ENCODE assay signal across 9 mouse cellular contexts in genomic region chr12:17554200-17554951, GRCm38 (mm10). TPM values are rescaled to one million over a fixed set of nuclear protein-coding genes. Genes with fewer than 3 reads are reported as not detected.
DNase-seq lines count a peak whose midpoint lies in the region; ATAC-seq and TF ChIP-seq lines count a peak whose summit lies in the region.
"Had no signal": no experiment of that assay in that cellular context is flagged by ENCODE, and none has a peak within 500 bp of the region (broad histone marks: within the 10 kb centered on the region; RNA-seq: fewer than 3 reads in every experiment).

No protein-coding gene starts in this region.

- no peak overlapping the region for H3K9ac ChIP-seq in forebrain, embryonic 15.5 days (replicated peaks)

- H3K4me1 ChIP-seq in forebrain, embryonic 15.5 days = peaks cover 31% of the 10 kb centered on the region
- H3K4me1 ChIP-seq in lung, adult 2 months (ENCODE audit: control insufficient read depth, insufficient read depth, low read length) = no peaks in the 10 kb centered on the region
- peaks cover 8% of the 10 kb centered on the region for H3K4me1 ChIP-seq in olfactory bulb, adult 2 months (ENCODE audit: control insufficient read depth, insufficient read depth, low read length)

- no peak for TF ChIP-seq POLR2A in lung, adult 2 months (IDR thresholded peaks at IDR 0.05; ENCODE audit: borderline replicate concordance, extremely low read depth, low read depth, low read length)
- no peak for TF ChIP-seq POLR2A in olfactory bulb, adult 2 months (IDR thresholded peaks at IDR 0.05; ENCODE audit: insufficient read depth, low read depth, low read length)

- peak; percentile 87 for DNase-seq in ES-CJ7 (ENCODE audit: low read depth, low spot score)
- DNase-seq in c-Kit-positive CD71-positive TER-119-positive erythroid progenitor cells, embryonic 14.5 days (ENCODE audit: low spot score) = peak; percentile 87
- peak; percentile 60 for DNase-seq in heart, postnatal 25 days (ENCODE audit: low spot score)
- DNase-seq in layer of hippocampus, adult 18-20 months (ENCODE audit: low spot score in 2 of 2) = peak; percentile 73 to 93
- peak; percentile 86 for DNase-seq in lung, adult 2 months
- peak; percentile 82 for DNase-seq in testis, postnatal 14 days (ENCODE audit: low spot score)

- WGBS in forebrain, embryonic 15.5 days = 29% methylated on average over 15 of the region's 15 CpGs
- 34% methylated on average over 15 of the region's 15 CpGs for WGBS in lung, adult 2 months
- WGBS in olfactory bulb, adult 2 months = 34% methylated on average over 15 of the region's 15 CpGs

- TF ChIP-seq CTCF in lung, adult 2 months (IDR thresholded peaks at IDR 0.05; ENCODE audit: insufficient read depth, low read length) = peak; percentile 90
- TF ChIP-seq CTCF in olfactory bulb, adult 2 months (IDR thresholded peaks at IDR 0.05; ENCODE audit: insufficient read depth, low read depth, low read length) = peak; percentile 93

- no peaks in the 10 kb centered on the region for H3K27me3 ChIP-seq in forebrain, embryonic 15.5 days

- no peak overlapping the region for H3K27ac ChIP-seq in forebrain, embryonic 15.5 days (replicated peaks)
- no peak overlapping the region for H3K27ac ChIP-seq in olfactory bulb, adult 2 months (ENCODE audit: insufficient read depth, low read depth, low read length)
- H3K27ac ChIP-seq: macrophage had no signal

- no peak overlapping the region for H3K4me3 ChIP-seq in forebrain, embryonic 15.5 days
- H3K4me3 ChIP-seq in lung, adult 2 months (replicated peaks; ENCODE audit: extremely low read depth, low read depth, low read length) = no peak overlapping the region
- H3K4me3 ChIP-seq in olfactory bulb, adult 2 months (ENCODE audit: insufficient read depth, low read depth, low read length) = no peak overlapping the region

- ATAC-seq in forebrain, embryonic 15.5 days (replicated peaks) = 0 out of 2 replicates have a peak, but pooled peaks have one; percentile 9

- peaks cover 27% of the 10 kb centered on the region for H3K36me3 ChIP-seq in forebrain, embryonic 15.5 days

- H3K4me2 ChIP-seq in forebrain, embryonic 15.5 days (replicated peaks) = no peak overlapping the region

- intact Hi-C loops in heart, postnatal 25 days (cut with DNase I) = loop anchor here (1.0 to 10.0 kb wide), 4 partner anchors 110 to 254 kb away; no protein-coding TSS in a partner anchor

- H3K9me3 ChIP-seq in forebrain, embryonic 15.5 days = no peaks in the 10 kb centered on the region

RNA-seq across cellular contexts. Expression of gene Odc1, which starts 9.8 kb away (rescaled TPM):
- 231 and 237 TPM in 2 replicates for polyA plus RNA-seq in forebrain, embryonic 15.5 days (2015; fragmentation: Nextera tagmentation; extraction: Ambion mirVana)
- 10 to 100 TPM; 69.3 to 72.3 TPM for total RNA-seq in heart, postnatal 25 days (2021)
- total RNA-seq in layer of hippocampus, adult 18-20 months (2021) = 10 to 100 TPM; 69.0 to 75.1 TPM
- polyA plus RNA-seq in lung, adult 2 months (2012; rRNA removed) = 48.1 and 59.5 TPM in 2 replicates
- not detected in 2 replicates for polyA plus RNA-seq in olfactory bulb, adult 2 months (2012; ENCODE audit: insufficient read depth, insufficient read length, low replicate concordance, missing spikeins)
